Mouse (Mus musculus): ENCODE results near the gene Pid1. TPM values are rescaled to one million over a fixed set of nuclear protein-coding genes. Genes with fewer than 3 reads are reported as not detected.
A peak's percentile ranks its signal among the peaks of the same experiment; 100 is the strongest.

Pid1 gene
- polyA plus RNA-seq, 1 experiment from 2014 or later: 103 TPM

- H3K27me3 ChIP-seq (ENCODE audit: control insufficient read depth, insufficient read depth, low read length): no peaks in the 10 kb centered on the region
- H3K4me1 ChIP-seq (replicated peaks; ENCODE audit: control insufficient read depth, insufficient read depth, low read length): 0 out of 2 replicates have a peak, but pooled peaks cover 8% of the 10 kb centered on the region
- no peak overlapping the region for H3K9ac ChIP-seq
- H3K36me3 ChIP-seq (replicated peaks; ENCODE audit: control insufficient read depth, insufficient read depth): no peaks in the 10 kb centered on the region
- no peak overlapping the region for H3K27ac ChIP-seq
- DNase-seq (ENCODE audit: low spot score) (no peak), ATAC-seq (ENCODE audit: low FRiP score) (no peak)
- H3K4me3 ChIP-seq (replicated peaks; ENCODE audit: low read length): no peak overlapping the region
- WGBS: 82% methylated on average over 5 of the region's 5 CpGs
- H3K4me2 ChIP-seq (replicated peaks): no peak overlapping the region
- H3K9me3 ChIP-seq (ENCODE audit: control insufficient read depth, low read length): no peaks in the 10 kb centered on the region
Measured at GRCm38 (mm10) chr1:84254361-84254760, 109.6 kb downstream of the Pid1 start.

DNA sequence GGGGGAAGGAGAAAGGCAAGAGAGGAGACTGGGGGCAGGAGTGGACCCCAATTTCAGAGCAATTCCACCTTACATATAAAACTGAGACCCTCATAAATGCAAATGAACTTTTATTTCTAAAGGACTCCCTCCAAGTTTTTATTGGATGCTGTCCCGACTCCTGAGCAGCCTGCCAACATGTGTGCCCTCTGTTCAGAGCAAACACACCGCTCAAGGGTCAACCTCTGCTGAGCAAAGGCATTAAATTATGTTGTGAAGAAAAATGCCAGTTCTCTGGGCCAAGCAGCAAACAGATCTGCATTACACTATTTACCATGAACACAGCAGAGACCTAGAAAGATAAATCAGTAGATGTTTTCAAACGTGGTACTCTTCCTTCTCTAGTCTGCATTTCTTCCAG is 110.1 kb downstream of the Pid1 start:
- H3K4me3 ChIP-seq (replicated peaks; ENCODE audit: low read length): no peak overlapping the region
- 48% methylated on average over 3 of the region's 3 CpGs for WGBS
- H3K27ac ChIP-seq: no peak overlapping the region
- ATAC-seq (ENCODE audit: low FRiP score): no peak
- H3K9me3 ChIP-seq (ENCODE audit: control insufficient read depth, low read length): no peaks in the 10 kb centered on the region
- H3K4me1 ChIP-seq (replicated peaks; ENCODE audit: control insufficient read depth, insufficient read depth, low read length): 0 out of 2 replicates have a peak, but pooled peaks cover 11% of the 10 kb centered on the region
- no peak overlapping the region for H3K9ac ChIP-seq
- no peak overlapping the region for H3K4me2 ChIP-seq (replicated peaks)
- no peak for DNase-seq (ENCODE audit: low spot score)
- no peaks in the 10 kb centered on the region for H3K27me3 ChIP-seq (ENCODE audit: control insufficient read depth, insufficient read depth, low read length)
- no peaks in the 10 kb centered on the region for H3K36me3 ChIP-seq (replicated peaks; ENCODE audit: control insufficient read depth, insufficient read depth)

DNA sequence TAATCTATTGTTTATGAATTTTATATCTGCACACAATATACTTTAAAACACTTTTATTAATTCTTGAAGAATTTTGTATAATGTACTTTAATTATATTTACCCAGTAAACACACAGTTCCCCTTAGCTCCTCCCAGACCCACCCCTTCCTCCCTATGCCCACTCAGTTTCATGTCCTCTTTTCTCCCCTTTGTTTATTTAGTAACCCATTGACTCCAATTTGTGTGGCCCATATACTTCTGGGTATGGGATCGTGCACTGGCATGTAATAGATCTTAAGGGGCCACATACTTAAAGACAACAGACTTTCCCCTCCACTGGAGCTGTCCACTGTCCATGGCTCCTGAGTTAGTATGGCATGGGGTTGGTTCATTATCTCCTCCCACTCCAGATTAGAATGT is 112.8 kb downstream of the Pid1 start:
- H3K4me2 ChIP-seq (replicated peaks): no peak overlapping the region
- 61% methylated on average over 1 of the region's 1 CpGs for WGBS
- H3K9ac ChIP-seq: no peak overlapping the region
- no peak for ATAC-seq (ENCODE audit: low FRiP score)
- H3K27ac ChIP-seq: no peak overlapping the region
- H3K4me3 ChIP-seq (replicated peaks; ENCODE audit: low read length): no peak overlapping the region
- no peaks in the 10 kb centered on the region for H3K9me3 ChIP-seq (ENCODE audit: control insufficient read depth, low read length)
- no peaks in the 10 kb centered on the region for H3K36me3 ChIP-seq (replicated peaks; ENCODE audit: control insufficient read depth, insufficient read depth)
- no peak for DNase-seq (ENCODE audit: low spot score)
- H3K4me1 ChIP-seq (replicated peaks; ENCODE audit: control insufficient read depth, insufficient read depth, low read length): 0 out of 2 replicates have a peak, but pooled peaks cover 15% of the 10 kb centered on the region
- no peaks in the 10 kb centered on the region for H3K27me3 ChIP-seq (ENCODE audit: control insufficient read depth, insufficient read depth, low read length)

GRCm38 (mm10) chr1:84250770-84251169 is 113.2 kb downstream of the Pid1 start:
- 93% methylated on average over 1 of the region's 1 CpGs for WGBS
- no peak overlapping the region for H3K4me2 ChIP-seq (replicated peaks)
- ATAC-seq (ENCODE audit: low FRiP score) (no peak), DNase-seq (ENCODE audit: low spot score) (no peak)
- no peak overlapping the region for H3K27ac ChIP-seq
- 0 out of 2 replicates have a peak, but pooled peaks cover 15% of the 10 kb centered on the region for H3K4me1 ChIP-seq (replicated peaks; ENCODE audit: control insufficient read depth, insufficient read depth, low read length)
- H3K27me3 ChIP-seq (ENCODE audit: control insufficient read depth, insufficient read depth, low read length): no peaks in the 10 kb centered on the region
- no peaks in the 10 kb centered on the region for H3K36me3 ChIP-seq (replicated peaks; ENCODE audit: control insufficient read depth, insufficient read depth)
- no peak overlapping the region for H3K9ac ChIP-seq
- H3K9me3 ChIP-seq (ENCODE audit: control insufficient read depth, low read length): no peaks in the 10 kb centered on the region
- no peak overlapping the region for H3K4me3 ChIP-seq (replicated peaks; ENCODE audit: low read length)

DNA sequence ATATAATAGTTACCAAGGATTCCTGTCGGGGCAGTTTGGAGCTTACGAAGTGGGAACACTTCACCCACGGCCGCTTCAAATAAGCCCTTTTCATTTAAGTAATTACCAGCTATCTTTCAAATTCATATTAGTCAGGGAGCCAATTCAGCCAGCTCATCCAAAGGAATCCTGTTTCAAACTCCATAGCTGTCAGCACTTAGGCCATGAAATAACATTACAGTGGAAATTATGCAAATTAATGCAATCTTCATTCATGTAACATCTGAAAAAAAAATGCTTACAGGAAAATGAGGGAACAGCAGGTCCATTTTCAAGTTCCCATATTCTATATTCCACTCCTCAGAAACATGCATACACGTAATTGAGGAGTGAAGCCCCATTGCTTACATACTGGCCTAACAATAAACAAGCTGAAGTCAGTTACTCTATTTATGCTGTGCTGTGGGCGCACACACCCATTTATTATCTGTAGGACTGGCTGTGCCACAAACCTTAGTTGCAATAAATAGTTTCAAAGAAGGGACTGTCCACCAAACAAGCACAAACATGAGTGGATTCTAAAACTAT is 114.1 kb downstream of the Pid1 start:
- H3K9ac ChIP-seq: no peak overlapping the region
- H3K36me3 ChIP-seq (replicated peaks; ENCODE audit: control insufficient read depth, insufficient read depth): no peaks in the 10 kb centered on the region
- 0 out of 2 replicates have a peak, but pooled peaks cover 15% of the 10 kb centered on the region for H3K4me1 ChIP-seq (replicated peaks; ENCODE audit: control insufficient read depth, insufficient read depth, low read length)
- H3K4me2 ChIP-seq (replicated peaks): no peak overlapping the region
- no peaks in the 10 kb centered on the region for H3K9me3 ChIP-seq (ENCODE audit: control insufficient read depth, low read length)
- peak overlapping the region; percentile 44; the same call in 1 of the 2 replicates for H3K27ac ChIP-seq
- WGBS: 35% methylated on average over 6 of the region's 6 CpGs
- no peaks in the 10 kb centered on the region for H3K27me3 ChIP-seq (ENCODE audit: control insufficient read depth, insufficient read depth, low read length)
- ATAC-seq (ENCODE audit: low FRiP score) (no peak), DNase-seq (ENCODE audit: low spot score) (peak; percentile 30)
- H3K4me3 ChIP-seq (replicated peaks; ENCODE audit: low read length): no peak overlapping the region

- DNase-seq (ENCODE audit: low spot score) (no peak), ATAC-seq (ENCODE audit: low FRiP score) (no peak)
- Histone ChIP-seq H3K4me1 (replicated peaks; ENCODE audit: control insufficient read depth, insufficient read depth, low read length) (0 out of 2 replicates have a peak, but pooled peaks cover 15% of the 10 kb centered on the region), H3K9me3 (ENCODE audit: control insufficient read depth, low read length) (no peaks in the 10 kb centered on the region), H3K36me3 (replicated peaks; ENCODE audit: control insufficient read depth, insufficient read depth) (no peaks in the 10 kb centered on the region), H3K27ac (no peak overlapping the region), H3K4me3 (replicated peaks; ENCODE audit: low read length) (no peak overlapping the region), H3K9ac (no peak overlapping the region), H3K4me2 (replicated peaks) (no peak overlapping the region), H3K27me3 (ENCODE audit: control insufficient read depth, insufficient read depth, low read length) (no peaks in the 10 kb centered on the region)
- 87% methylated on average over 3 of the region's 3 CpGs for WGBS
Measured at GRCm38 (mm10) chr1:84247111-84247510, 116.9 kb downstream of the Pid1 start.

GRCm38 (mm10) chr1:84241192-84241828 is 122.7 kb downstream of the Pid1 start:
- no peak for DNase-seq (ENCODE audit: low spot score)
- ATAC-seq (ENCODE audit: low FRiP score): no peak
- no peak overlapping the region for H3K4me2 ChIP-seq (replicated peaks)
- H3K36me3 ChIP-seq (replicated peaks; ENCODE audit: control insufficient read depth, insufficient read depth): no peaks in the 10 kb centered on the region
- H3K27me3 ChIP-seq (ENCODE audit: control insufficient read depth, insufficient read depth, low read length): no peaks in the 10 kb centered on the region
- WGBS: 92% methylated on average over 4 of the region's 4 CpGs
- no peak overlapping the region for H3K27ac ChIP-seq
- H3K9me3 ChIP-seq (ENCODE audit: control insufficient read depth, low read length): no peaks in the 10 kb centered on the region
- no peak overlapping the region for H3K9ac ChIP-seq
- H3K4me1 ChIP-seq (replicated peaks; ENCODE audit: control insufficient read depth, insufficient read depth, low read length): no peaks in the 10 kb centered on the region
- no peak overlapping the region for H3K4me3 ChIP-seq (replicated peaks; ENCODE audit: low read length)

GRCm38 (mm10) chr1:84240203-84240602 is 123.8 kb downstream of the Pid1 start:
- DNase-seq (ENCODE audit: low spot score) (no peak), ATAC-seq (ENCODE audit: low FRiP score) (no peak)
- WGBS: 75% methylated on average over 2 of the region's 2 CpGs
- Histone ChIP-seq H3K9ac (no peak overlapping the region), H3K27me3 (ENCODE audit: control insufficient read depth, insufficient read depth, low read length) (no peaks in the 10 kb centered on the region), H3K4me3 (replicated peaks; ENCODE audit: low read length) (no peak overlapping the region), H3K4me2 (replicated peaks) (no peak overlapping the region), H3K27ac (no peak overlapping the region), H3K4me1 (replicated peaks; ENCODE audit: control insufficient read depth, insufficient read depth, low read length) (no peaks in the 10 kb centered on the region), H3K9me3 (ENCODE audit: control insufficient read depth, low read length) (no peaks in the 10 kb centered on the region), H3K36me3 (replicated peaks; ENCODE audit: control insufficient read depth, insufficient read depth) (no peaks in the 10 kb centered on the region)

GRCm38 (mm10) chr1:84230431-84230830 is 133.5 kb downstream of the Pid1 start:
- no peak for ATAC-seq (ENCODE audit: low FRiP score)
- Histone ChIP-seq H3K36me3 (replicated peaks; ENCODE audit: control insufficient read depth, insufficient read depth) (no peaks in the 10 kb centered on the region), H3K4me3 (replicated peaks; ENCODE audit: low read length) (no peak overlapping the region), H3K9me3 (ENCODE audit: control insufficient read depth, low read length) (no peaks in the 10 kb centered on the region), H3K27me3 (ENCODE audit: control insufficient read depth, insufficient read depth, low read length) (no peaks in the 10 kb centered on the region), H3K4me1 (replicated peaks; ENCODE audit: control insufficient read depth, insufficient read depth, low read length) (no peaks in the 10 kb centered on the region), H3K27ac (no peak overlapping the region), H3K9ac (no peak overlapping the region), H3K4me2 (replicated peaks) (no peak overlapping the region)
- DNase-seq (ENCODE audit: low spot score): no peak
- 91% methylated on average over 2 of the region's 2 CpGs for WGBS

Measured in hindbrain, embryonic 14.5 days (tissue).